Mouse (Mus musculus): ENCODE data around the gene Flt3. TPM values are rescaled to one million over a fixed set of nuclear protein-coding genes. Genes with fewer than 3 reads are reported as not detected.

Gene Flt3
- polyA plus RNA-seq, 1 experiment = 24.8 TPM

GRCm38 (mm10) chr5:147429535-147430305 is 29.4 kb upstream of the Flt3 start, which contains the start of gene Pan3:
Pan3 (plus strand) TSS chr5:147430161.
- Histone ChIP-seq H3K4me1 (ENCODE audit: control insufficient read depth, insufficient read depth, low read length) (peaks cover 32% of the 10 kb centered on the region), H3K4me3 (replicated peaks; ENCODE audit: insufficient read depth, low read depth, low read length) (peak within 1 kb of the TSS; percentile 98), H3K27me3 (ENCODE audit: control insufficient read depth, insufficient read depth, low read length) (no peaks in the 10 kb centered on the region), H3K27ac (ENCODE audit: insufficient read depth, low read length) (peak within 1 kb of the TSS; percentile 100)
- under 1% methylated on average over 50 of the region's 51 CpGs for WGBS
- no peak for TF ChIP-seq CTCF (IDR thresholded peaks at IDR 0.05; ENCODE audit: borderline replicate concordance, insufficient read depth, low read depth, low read length)
- peak; percentile 77; the same call in 1 of the 2 replicates for TF ChIP-seq POLR2A (IDR thresholded peaks at IDR 0.05; ENCODE audit: borderline replicate concordance, insufficient read depth, low read length)
- DNase-seq = peak; percentile 96 to 98

- peak overlapping the region; percentile 68 for H3K27ac ChIP-seq (ENCODE audit: insufficient read depth, low read length)
- WGBS = 26% methylated on average over 4 of the region's 4 CpGs
- H3K4me3 ChIP-seq (replicated peaks; ENCODE audit: insufficient read depth, low read depth, low read length) = no peak overlapping the region
- TF ChIP-seq CTCF (IDR thresholded peaks at IDR 0.05; ENCODE audit: borderline replicate concordance, insufficient read depth, low read depth, low read length) (no peak), POLR2A (IDR thresholded peaks at IDR 0.05; ENCODE audit: borderline replicate concordance, insufficient read depth, low read length) (peak; percentile 9; the same call in 1 of the 2 replicates)
- H3K27me3 ChIP-seq (ENCODE audit: control insufficient read depth, insufficient read depth, low read length) = no peaks in the 10 kb centered on the region
- H3K4me1 ChIP-seq (ENCODE audit: control insufficient read depth, insufficient read depth, low read length) = peaks cover 21% of the 10 kb centered on the region; the same call in 1 of the 2 replicates
- peak; percentile 71 to 91 for DNase-seq
These were observed 25.9 kb upstream of the Flt3 start for GRCm38 (mm10) chr5:147426048-147426805.

GRCm38 (mm10) chr5:147423612-147424011 is 23.3 kb upstream of the Flt3 start:
- TF ChIP-seq CTCF (IDR thresholded peaks at IDR 0.05; ENCODE audit: borderline replicate concordance, insufficient read depth, low read depth, low read length) (no peak), POLR2A (IDR thresholded peaks at IDR 0.05; ENCODE audit: borderline replicate concordance, insufficient read depth, low read length) (no peak)
- 66% methylated on average over 6 of the region's 6 CpGs for WGBS
- Histone ChIP-seq H3K4me3 (replicated peaks; ENCODE audit: insufficient read depth, low read depth, low read length) (no peak overlapping the region), H3K27ac (ENCODE audit: insufficient read depth, low read length) (no peak overlapping the region), H3K4me1 (ENCODE audit: control insufficient read depth, insufficient read depth, low read length) (peaks cover 21% of the 10 kb centered on the region; the same call in 1 of the 2 replicates), H3K27me3 (ENCODE audit: control insufficient read depth, insufficient read depth, low read length) (no peaks in the 10 kb centered on the region)
- DNase-seq = no peak

GRCm38 (mm10) chr5:147418394-147419121 is 18.3 kb upstream of the Flt3 start:
- no peak for DNase-seq
- Histone ChIP-seq H3K4me1 (ENCODE audit: control insufficient read depth, insufficient read depth, low read length) (no peaks in the 10 kb centered on the region), H3K27me3 (ENCODE audit: control insufficient read depth, insufficient read depth, low read length) (no peaks in the 10 kb centered on the region), H3K4me3 (replicated peaks; ENCODE audit: insufficient read depth, low read depth, low read length) (no peak overlapping the region), H3K27ac (ENCODE audit: insufficient read depth, low read length) (no peak overlapping the region)
- TF ChIP-seq POLR2A (IDR thresholded peaks at IDR 0.05; ENCODE audit: borderline replicate concordance, insufficient read depth, low read length) (no peak), CTCF (IDR thresholded peaks at IDR 0.05; ENCODE audit: borderline replicate concordance, insufficient read depth, low read depth, low read length) (peak; percentile 52; the same call in 1 of the 2 replicates)
- 55% methylated on average over 10 of the region's 10 CpGs for WGBS

GRCm38 (mm10) chr5:147417986-147418385 is 17.7 kb upstream of the Flt3 start:
- Histone ChIP-seq H3K4me1 (ENCODE audit: control insufficient read depth, insufficient read depth, low read length) (no peaks in the 10 kb centered on the region), H3K27me3 (ENCODE audit: control insufficient read depth, insufficient read depth, low read length) (no peaks in the 10 kb centered on the region), H3K4me3 (replicated peaks; ENCODE audit: insufficient read depth, low read depth, low read length) (no peak overlapping the region), H3K27ac (ENCODE audit: insufficient read depth, low read length) (no peak overlapping the region)
- no peak for DNase-seq
- 96% methylated on average over 1 of the region's 1 CpGs for WGBS
- no peak for TF ChIP-seq CTCF (IDR thresholded peaks at IDR 0.05; ENCODE audit: borderline replicate concordance, insufficient read depth, low read depth, low read length)
- no peak for TF ChIP-seq POLR2A (IDR thresholded peaks at IDR 0.05; ENCODE audit: borderline replicate concordance, insufficient read depth, low read length)

- no peak for DNase-seq
- H3K27ac ChIP-seq (ENCODE audit: insufficient read depth, low read length) = no peak overlapping the region
- no peaks in the 10 kb centered on the region for H3K27me3 ChIP-seq (ENCODE audit: control insufficient read depth, insufficient read depth, low read length)
- no peak overlapping the region for H3K4me3 ChIP-seq (replicated peaks; ENCODE audit: insufficient read depth, low read depth, low read length)
- TF ChIP-seq CTCF (IDR thresholded peaks at IDR 0.05; ENCODE audit: borderline replicate concordance, insufficient read depth, low read depth, low read length) = no peak
- TF ChIP-seq POLR2A (IDR thresholded peaks at IDR 0.05; ENCODE audit: borderline replicate concordance, insufficient read depth, low read length) = no peak
- H3K4me1 ChIP-seq (ENCODE audit: control insufficient read depth, insufficient read depth, low read length) = no peaks in the 10 kb centered on the region
- WGBS = 86% methylated on average over 6 of the region's 6 CpGs
These were observed 10.3 kb upstream of the Flt3 start for GRCm38 (mm10) chr5:147410585-147410984.

GRCm38 (mm10) chr5:147408731-147409130 is 8.4 kb upstream of the Flt3 start:
- 62% methylated on average over 29 of the region's 29 CpGs for WGBS
- H3K27ac ChIP-seq (ENCODE audit: insufficient read depth, low read length) = no peak overlapping the region
- TF ChIP-seq POLR2A (IDR thresholded peaks at IDR 0.05; ENCODE audit: borderline replicate concordance, insufficient read depth, low read length) (no peak), CTCF (IDR thresholded peaks at IDR 0.05; ENCODE audit: borderline replicate concordance, insufficient read depth, low read depth, low read length) (no peak)
- H3K4me3 ChIP-seq (replicated peaks; ENCODE audit: insufficient read depth, low read depth, low read length) = no peak overlapping the region
- DNase-seq = no peak
- H3K4me1 ChIP-seq (ENCODE audit: control insufficient read depth, insufficient read depth, low read length) = no peaks in the 10 kb centered on the region
- no peaks in the 10 kb centered on the region for H3K27me3 ChIP-seq (ENCODE audit: control insufficient read depth, insufficient read depth, low read length)

Data from cerebellum, adult 2 months (tissue).